Mouse (Mus musculus) liver, embryonic 15.5 days (tissue): ENCODE results near the gene Ammecr1. TPM values are rescaled to one million over a fixed set of nuclear protein-coding genes. Genes with fewer than 3 reads are reported as not detected.

Source experiments
- ATAC-seq: fragments of 200-750 bp; cut with Nextera tagmentation; 2 replicates; pipeline ENCODE4 v1.8.0; 2017; ENCODE audit warnings: moderate number of reproducible peaks, mild to moderate bottlenecking, moderate library complexity; ENCODE audit not compliant: insufficient read depth
- H3K27ac ChIP-seq: fragments of 300-500 bp; sonication (generic); replicated peaks from 2 replicates; pipeline ENCODE4 v1.5.1; 2015; ENCODE audit warnings: mild to moderate bottlenecking, inconsistent platforms
- H3K27me3 ChIP-seq: fragments of 300-500 bp; sonication (generic); 2 replicates; pipeline ENCODE4 v1.6.1; 2015; ENCODE audit warnings: mild to moderate bottlenecking, inconsistent platforms
- H3K36me3 ChIP-seq: fragments of 300-500 bp; sonication (generic); replicated peaks from 2 replicates; pipeline ENCODE4 v1.6.1; 2015; ENCODE audit warnings: moderate library complexity, mild to moderate bottlenecking, inconsistent platforms
- H3K4me1 ChIP-seq: fragments of 300-500 bp; sonication (generic); replicated peaks from 2 replicates; pipeline ENCODE4 v1.6.1; 2015; ENCODE audit warnings: inconsistent platforms
- H3K4me2 ChIP-seq: fragments of 300-500 bp; sonication (generic); 2 replicates; pipeline ENCODE4 v1.6.1; 2015; ENCODE audit warnings: moderate library complexity, mild to moderate bottlenecking, inconsistent platforms
- H3K4me3 ChIP-seq: fragments of 300-500 bp; sonication (generic); replicated peaks from 2 replicates; pipeline ENCODE4 v1.5.1; 2015; ENCODE audit warnings: mild to moderate bottlenecking, inconsistent platforms
- H3K9ac ChIP-seq: fragments of 300-500 bp; sonication (generic); 2 replicates; pipeline ENCODE4 v1.6.1; 2015; ENCODE audit warnings: moderate library complexity, mild to moderate bottlenecking, inconsistent platforms
- H3K9me3 ChIP-seq: fragments of 300-500 bp; sonication (generic); replicated peaks from 2 replicates; pipeline ENCODE4 v1.6.1; 2016; ENCODE audit warnings: inconsistent platforms
- WGBS: fragments of 180-500 bp; shearing (Covaris S2); methylation state at CpG from one replicate; pipeline ENCODE4 v1.1.7; 2015; ENCODE audit warnings: mixed read lengths; ENCODE audit not compliant: insufficient replicate concordance; 5-methylcytosine and 5-hydroxymethylcytosine counted together
- polyA plus RNA-seq: library from polyadenylated mRNA; unstranded; fragments of >200 nt; fragmentation: Nextera tagmentation; extraction: Ambion mirVana; gene quantifications from 2 replicates; pipeline ENCODE4 v1.2.1, GENCODE M21; 2015

The Ammecr1 gene
- polyA plus RNA-seq: 9.4 and 10.9 TPM in 2 replicates

GRCm38 (mm10) chrX:142966008-142966966, at the start of gene Ammecr1:
Gene Ammecr1 (minus strand): TSS chrX:142966728.
- peak within 1 kb of the TSS; percentile 82 for H3K4me3 ChIP-seq
- H3K27me3 ChIP-seq: no peaks in the 10 kb centered on the region
- peak within 1 kb of the TSS; percentile 82 for H3K9ac ChIP-seq
- peaks cover 21% of the 10 kb centered on the region for H3K4me1 ChIP-seq
- H3K4me2 ChIP-seq: peak within 1 kb of the TSS; percentile 69
- peak within 1 kb of the TSS; percentile 87 for H3K27ac ChIP-seq
- H3K9me3 ChIP-seq: no peaks in the 10 kb centered on the region
- H3K36me3 ChIP-seq: 0 out of 2 replicates have a peak, but pooled peaks cover 8% of the 10 kb centered on the region
- WGBS: 14% methylated on average over 70 of the region's 112 CpGs
- peak; percentile 94 for ATAC-seq

DNA sequence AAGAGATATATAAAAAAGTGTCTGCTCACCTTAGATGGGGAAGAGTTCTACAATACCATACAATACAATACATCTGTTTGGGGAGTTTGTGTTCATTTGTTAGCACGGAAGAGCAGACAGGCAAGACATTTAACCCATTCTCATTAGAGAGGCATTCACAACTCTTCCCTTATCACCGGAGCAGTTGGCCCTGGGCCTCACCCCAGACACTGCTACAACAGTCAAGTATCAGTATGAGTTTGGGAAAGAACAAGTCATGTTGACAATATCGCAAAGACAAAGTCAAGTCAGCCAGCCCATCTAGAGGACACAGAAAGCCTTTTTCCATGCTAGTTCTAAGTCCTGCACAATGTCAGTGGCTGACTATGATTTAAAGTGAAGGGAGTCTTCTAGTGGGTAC, 47.6 kb upstream of the Ammecr1 start:
- no peak overlapping the region for H3K9ac ChIP-seq
- H3K27ac ChIP-seq: peak overlapping the region; percentile 67
- H3K4me2 ChIP-seq: 0 out of 2 replicates have a peak overlapping the region, but pooled peaks have one; percentile 11
- WGBS: 34% methylated on average over 3 of the region's 3 CpGs
- H3K9me3 ChIP-seq: no peaks in the 10 kb centered on the region
- no peaks in the 10 kb centered on the region for H3K36me3 ChIP-seq
- H3K4me3 ChIP-seq: no peak overlapping the region
- peak; percentile 56; the same call in 1 of the 2 replicates for ATAC-seq
- H3K27me3 ChIP-seq: 0 out of 2 replicates have a peak, but pooled peaks cover 4% of the 10 kb centered on the region
- peaks cover 34% of the 10 kb centered on the region for H3K4me1 ChIP-seq

GRCm38 (mm10) chrX:143012334-143012733, 45.8 kb upstream of the Ammecr1 start:
- peak overlapping the region; percentile 76 for H3K27ac ChIP-seq
- peaks cover 34% of the 10 kb centered on the region for H3K4me1 ChIP-seq
- no peak overlapping the region for H3K9ac ChIP-seq
- H3K9me3 ChIP-seq: no peaks in the 10 kb centered on the region
- WGBS: 25% methylated on average over 3 of the region's 3 CpGs
- peak; percentile 75 for ATAC-seq
- H3K4me2 ChIP-seq: peak overlapping the region; percentile 25; the same call in 1 of the 2 replicates
- H3K27me3 ChIP-seq: no peaks in the 10 kb centered on the region
- H3K36me3 ChIP-seq: no peaks in the 10 kb centered on the region
- H3K4me3 ChIP-seq: no peak overlapping the region

GRCm38 (mm10) chrX:143011865-143012264, 45.3 kb upstream of the Ammecr1 start:
- H3K4me2 ChIP-seq: peak overlapping the region; percentile 25

DNA sequence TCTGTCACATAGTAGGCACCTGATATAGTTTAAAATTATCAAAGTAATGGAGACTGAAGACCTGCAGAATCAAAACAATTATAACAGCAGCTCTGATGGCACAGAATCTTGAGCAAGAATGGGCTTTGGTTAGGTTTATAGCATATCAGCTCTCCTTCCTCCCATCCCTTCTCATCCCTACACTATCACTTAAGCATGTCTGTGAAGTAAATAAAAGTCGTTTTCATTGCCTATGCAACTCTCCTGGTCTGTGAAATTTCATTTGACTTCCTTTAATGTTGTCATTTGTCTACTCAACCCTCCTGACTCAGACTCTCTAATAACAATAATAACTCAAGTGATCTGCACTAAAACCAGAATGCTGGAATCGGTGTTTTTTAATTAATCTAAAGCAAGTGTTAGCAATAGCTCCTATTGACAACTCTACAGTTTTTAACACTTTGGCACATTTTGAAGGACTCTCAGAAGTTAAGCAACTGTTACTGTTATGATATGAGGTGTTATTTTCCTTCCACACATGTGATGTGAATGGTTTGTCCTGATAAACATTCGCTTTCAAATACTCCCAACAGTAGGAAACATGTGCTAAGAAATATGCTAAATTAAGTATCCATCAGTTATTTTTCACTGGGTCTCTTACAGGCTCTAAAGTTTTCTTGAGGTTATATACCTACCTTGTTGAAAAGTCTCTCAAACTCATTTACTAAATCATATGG, 37.8 kb upstream of the Ammecr1 start:
- peak; percentile 76 for ATAC-seq

More at GRCm38 (mm10) chrX:143011865-143012264, 45.3 kb upstream of the Ammecr1 start:
- ATAC-seq: peak; percentile 99
- Histone ChIP-seq H3K4me1 (peaks cover 34% of the 10 kb centered on the region), H3K36me3 (no peaks in the 10 kb centered on the region), H3K27me3 (no peaks in the 10 kb centered on the region), H3K27ac (peak overlapping the region; percentile 76), H3K4me3 (no peak overlapping the region), H3K9me3 (no peaks in the 10 kb centered on the region), H3K9ac (no peak overlapping the region)
- WGBS: 28% methylated on average over 4 of the region's 4 CpGs

GRCm38 (mm10) chrX:142997214-142997613, 30.7 kb upstream of the Ammecr1 start:
- no peak overlapping the region for H3K9ac ChIP-seq
- 38% methylated on average over 1 of the region's 1 CpGs for WGBS
- ATAC-seq: no peak

More for the DNA sequence above, 37.8 kb upstream of the Ammecr1 start:
- Histone ChIP-seq H3K36me3 (no peaks in the 10 kb centered on the region), H3K4me2 (no peak overlapping the region), H3K27me3 (no peaks in the 10 kb centered on the region; the same call in 1 of the 2 replicates), H3K9me3 (no peaks in the 10 kb centered on the region), H3K4me1 (peaks cover 19% of the 10 kb centered on the region), H3K9ac (no peak overlapping the region), H3K4me3 (no peak overlapping the region), H3K27ac (peak overlapping the region; percentile 53)
- WGBS: 42% methylated on average over 3 of the region's 3 CpGs

DNA sequence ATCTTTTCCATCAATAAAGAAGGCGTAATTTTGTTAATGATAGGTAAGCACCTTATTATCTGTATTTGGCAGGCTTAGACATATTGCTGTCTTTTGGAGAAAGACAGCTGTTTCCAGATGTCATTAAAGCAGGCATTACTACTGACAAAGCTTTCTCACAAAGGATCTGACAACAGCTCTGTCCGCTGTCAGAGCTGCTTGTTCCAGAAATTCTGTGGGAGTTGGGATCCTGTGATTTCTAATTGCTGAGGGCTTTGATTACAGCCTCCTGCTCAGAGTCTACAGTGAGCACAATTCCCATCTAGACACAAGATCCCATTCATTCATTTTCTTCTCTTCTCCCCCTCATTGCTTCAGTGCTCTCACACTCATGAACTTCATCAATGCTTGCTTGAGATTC, 28.0 kb upstream of the Ammecr1 start:
- Histone ChIP-seq H3K27me3 (no peaks in the 10 kb centered on the region), H3K27ac (no peak overlapping the region), H3K9me3 (no peaks in the 10 kb centered on the region), H3K36me3 (no peaks in the 10 kb centered on the region), H3K9ac (no peak overlapping the region), H3K4me2 (no peak overlapping the region), H3K4me1 (peaks cover 4% of the 10 kb centered on the region; the same call in 1 of the 2 replicates), H3K4me3 (no peak overlapping the region)
- no peak for ATAC-seq
- 46% methylated on average over 2 of the region's 2 CpGs for WGBS

More at GRCm38 (mm10) chrX:142997214-142997613, 30.7 kb upstream of the Ammecr1 start:
- Histone ChIP-seq H3K4me1 (peaks cover 4% of the 10 kb centered on the region; the same call in 1 of the 2 replicates), H3K4me2 (no peak overlapping the region), H3K27ac (no peak overlapping the region), H3K9me3 (no peaks in the 10 kb centered on the region), H3K4me3 (no peak overlapping the region), H3K36me3 (no peaks in the 10 kb centered on the region), H3K27me3 (no peaks in the 10 kb centered on the region; the same call in 1 of the 2 replicates)

GRCm38 (mm10) chrX:142984170-142984569, 17.6 kb upstream of the Ammecr1 start:
- Histone ChIP-seq H3K27ac (no peak overlapping the region), H3K4me3 (no peak overlapping the region), H3K4me2 (no peak overlapping the region), H3K4me1 (peaks cover 27% of the 10 kb centered on the region), H3K36me3 (no peaks in the 10 kb centered on the region), H3K9me3 (no peaks in the 10 kb centered on the region), H3K27me3 (no peaks in the 10 kb centered on the region), H3K9ac (no peak overlapping the region)
- no peak for ATAC-seq
- WGBS: 53% methylated on average over 3 of the region's 3 CpGs

GRCm38 (mm10) chrX:142983638-142984037, 17.1 kb upstream of the Ammecr1 start:
- 60% methylated on average over 6 of the region's 6 CpGs for WGBS
- Histone ChIP-seq H3K27me3 (no peaks in the 10 kb centered on the region), H3K4me2 (no peak overlapping the region), H3K4me3 (no peak overlapping the region), H3K27ac (peak overlapping the region; percentile 45; the same call in 1 of the 2 replicates), H3K4me1 (peaks cover 27% of the 10 kb centered on the region), H3K36me3 (no peaks in the 10 kb centered on the region), H3K9ac (no peak overlapping the region), H3K9me3 (no peaks in the 10 kb centered on the region)
- ATAC-seq: no peak

GRCm38 (mm10) chrX:142981530-142982130, 15.1 kb upstream of the Ammecr1 start:
- Histone ChIP-seq H3K27ac (peak overlapping the region; percentile 91), H3K9ac (peak overlapping the region; percentile 37; the same call in 1 of the 2 replicates)
- ATAC-seq: peak; percentile 99

More at GRCm38 (mm10) chrX:142981530-142982130, 15.1 kb upstream of the Ammecr1 start:
- H3K4me3 ChIP-seq: peak overlapping the region; percentile 17; the same call in 1 of the 2 replicates
- peak overlapping the region; percentile 61 for H3K4me2 ChIP-seq
- H3K4me1 ChIP-seq: peaks cover 27% of the 10 kb centered on the region
- no peaks in the 10 kb centered on the region for H3K9me3 ChIP-seq
- no peaks in the 10 kb centered on the region for H3K27me3 ChIP-seq
- H3K36me3 ChIP-seq: no peaks in the 10 kb centered on the region
- 42% methylated on average over 3 of the region's 3 CpGs for whole genome bisulfite sequencing
